Mouse (Mus musculus): Measurements from ENCODE around the gene Hpse2. TPM values are rescaled to one million over a fixed set of nuclear protein-coding genes. Genes with fewer than 3 reads are reported as not detected.

Hpse2 gene
- total and polyA plus RNA-seq, 2 experiments from 2014 or later: 0.19 to 0.26 TPM

- no peak overlapping the region for H3K4me2 ChIP-seq (ENCODE audit: low read depth, low read length)
- ATAC-seq (no peak), DNase-seq (ENCODE audit: low spot score) (no peak)
- H3K9me3 ChIP-seq (ENCODE audit: low read length): no peaks in the 10 kb centered on the region
- WGBS: 75% methylated on average over 4 of the region's 4 CpGs
- no peaks in the 10 kb centered on the region for H3K4me1 ChIP-seq (ENCODE audit: insufficient read depth, low read length)
- no peak overlapping the region for H3K9ac ChIP-seq (replicated peaks; ENCODE audit: low read length)
- no peak for TF ChIP-seq CTCF (IDR thresholded peaks at IDR 0.05; ENCODE audit: low read depth)
- H3K27me3 ChIP-seq (ENCODE audit: insufficient read depth, low read length): no peaks in the 10 kb centered on the region
- H3K4me3 ChIP-seq (ENCODE audit: low read length): no peak overlapping the region
- H3K36me3 ChIP-seq (ENCODE audit: insufficient read depth, low read length): no peaks in the 10 kb centered on the region
- H3K27ac ChIP-seq: no peak overlapping the region
Measured at GRCm38 (mm10) chr19:42985372-42986314, 402.5 kb downstream of the Hpse2 start.

- H3K27ac ChIP-seq: no peak overlapping the region
- no peaks in the 10 kb centered on the region for H3K9me3 ChIP-seq (ENCODE audit: low read length)
- TF ChIP-seq CTCF (IDR thresholded peaks at IDR 0.05; ENCODE audit: low read depth): no peak
- ATAC-seq (no peak), DNase-seq (ENCODE audit: low spot score) (no peak)
- no peaks in the 10 kb centered on the region for H3K27me3 ChIP-seq (ENCODE audit: insufficient read depth, low read length)
- H3K4me3 ChIP-seq (ENCODE audit: low read length): no peak overlapping the region
- H3K4me1 ChIP-seq (ENCODE audit: insufficient read depth, low read length): no peaks in the 10 kb centered on the region
- H3K36me3 ChIP-seq (ENCODE audit: insufficient read depth, low read length): no peaks in the 10 kb centered on the region
- H3K4me2 ChIP-seq (ENCODE audit: low read depth, low read length): no peak overlapping the region
- no peak overlapping the region for H3K9ac ChIP-seq (replicated peaks; ENCODE audit: low read length)
- WGBS: 71% methylated on average over 3 of the region's 3 CpGs
Measured at GRCm38 (mm10) chr19:42980537-42980936, 407.6 kb downstream of the Hpse2 start.

GRCm38 (mm10) chr19:42977938-42978337 lies 410.2 kb downstream of the Hpse2 start:
- DNase-seq (ENCODE audit: low spot score): no peak
- 67% methylated on average over 2 of the region's 2 CpGs for WGBS
- no peak overlapping the region for H3K4me3 ChIP-seq (ENCODE audit: low read length)

DNA sequence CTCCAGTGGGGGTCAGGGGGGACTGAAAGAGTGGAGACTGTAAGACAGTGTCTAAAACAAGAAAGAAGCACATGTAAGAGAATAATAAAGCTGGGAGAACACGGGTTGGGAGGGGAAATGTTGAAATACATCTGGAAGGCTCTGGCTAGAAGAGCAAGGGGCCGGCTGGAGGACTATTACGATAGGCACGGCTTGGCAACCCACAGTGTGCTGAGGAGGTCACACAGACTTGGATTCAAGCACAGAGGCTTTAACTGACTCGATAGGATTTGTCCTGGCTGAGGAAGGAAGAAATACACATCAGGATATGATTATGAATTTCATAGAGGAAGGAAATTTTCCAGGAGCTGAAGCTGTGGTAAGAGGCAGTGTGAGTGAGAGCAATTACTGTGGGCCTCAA lies 414.4 kb downstream of the Hpse2 start:
- Histone ChIP-seq H3K4me2 (ENCODE audit: low read depth, low read length) (no peak overlapping the region), H3K27me3 (ENCODE audit: insufficient read depth, low read length) (no peaks in the 10 kb centered on the region), H3K27ac (no peak overlapping the region), H3K4me1 (ENCODE audit: insufficient read depth, low read length) (no peaks in the 10 kb centered on the region), H3K9me3 (ENCODE audit: low read length) (no peaks in the 10 kb centered on the region), H3K4me3 (ENCODE audit: low read length) (no peak overlapping the region), H3K36me3 (ENCODE audit: insufficient read depth, low read length) (no peaks in the 10 kb centered on the region), H3K9ac (replicated peaks; ENCODE audit: low read length) (no peak overlapping the region)
- ATAC-seq (no peak), DNase-seq (ENCODE audit: low spot score) (no peak)
- no peak for TF ChIP-seq CTCF (IDR thresholded peaks at IDR 0.05; ENCODE audit: low read depth)
- 83% methylated on average over 5 of the region's 5 CpGs for WGBS

More at GRCm38 (mm10) chr19:42977938-42978337, 410.2 kb downstream of the Hpse2 start:
- ATAC-seq: no peak
- Histone ChIP-seq H3K27me3 (ENCODE audit: insufficient read depth, low read length) (no peaks in the 10 kb centered on the region), H3K9ac (replicated peaks; ENCODE audit: low read length) (no peak overlapping the region), H3K36me3 (ENCODE audit: insufficient read depth, low read length) (no peaks in the 10 kb centered on the region), H3K27ac (no peak overlapping the region), H3K9me3 (ENCODE audit: low read length) (no peaks in the 10 kb centered on the region), H3K4me1 (ENCODE audit: insufficient read depth, low read length) (no peaks in the 10 kb centered on the region), H3K4me2 (ENCODE audit: low read depth, low read length) (no peak overlapping the region)
- no peak for TF ChIP-seq CTCF (IDR thresholded peaks at IDR 0.05; ENCODE audit: low read depth)

- H3K4me3 ChIP-seq (ENCODE audit: low read length): no peak overlapping the region
- DNase-seq (ENCODE audit: low spot score) (no peak), ATAC-seq (no peak)
- H3K36me3 ChIP-seq (ENCODE audit: insufficient read depth, low read length): no peaks in the 10 kb centered on the region
- no peak overlapping the region for H3K9ac ChIP-seq (replicated peaks; ENCODE audit: low read length)
- no peaks in the 10 kb centered on the region for H3K27me3 ChIP-seq (ENCODE audit: insufficient read depth, low read length)
- no peak for TF ChIP-seq CTCF (IDR thresholded peaks at IDR 0.05; ENCODE audit: low read depth)
- 62% methylated on average over 1 of the region's 1 CpGs for WGBS
- no peaks in the 10 kb centered on the region for H3K4me1 ChIP-seq (ENCODE audit: insufficient read depth, low read length)
- no peak overlapping the region for H3K27ac ChIP-seq
- no peak overlapping the region for H3K4me2 ChIP-seq (ENCODE audit: low read depth, low read length)
- H3K9me3 ChIP-seq (ENCODE audit: low read length): no peaks in the 10 kb centered on the region
Measured at GRCm38 (mm10) chr19:42965171-42965570, 423.0 kb downstream of the Hpse2 start.

- WGBS: 53% methylated on average over 3 of the region's 3 CpGs
Measured at GRCm38 (mm10) chr19:42948114-42948636, 440.0 kb downstream of the Hpse2 start.

GRCm38 (mm10) chr19:42937544-42937943 lies 450.6 kb downstream of the Hpse2 start:
- ATAC-seq: no peak
- no peaks in the 10 kb centered on the region for H3K36me3 ChIP-seq (ENCODE audit: insufficient read depth, low read length)
- no peaks in the 10 kb centered on the region for H3K27me3 ChIP-seq (ENCODE audit: insufficient read depth, low read length)
- H3K9ac ChIP-seq (replicated peaks; ENCODE audit: low read length): no peak overlapping the region
- no peak overlapping the region for H3K27ac ChIP-seq
- H3K4me1 ChIP-seq (ENCODE audit: insufficient read depth, low read length): no peaks in the 10 kb centered on the region
- H3K4me3 ChIP-seq (ENCODE audit: low read length): no peak overlapping the region
- DNase-seq (ENCODE audit: low spot score): no peak
- 76% methylated on average over 1 of the region's 1 CpGs for WGBS
- no peak for TF ChIP-seq CTCF (IDR thresholded peaks at IDR 0.05; ENCODE audit: low read depth)
- peaks cover 4% of the 10 kb centered on the region; the same call in 1 of the 2 replicates for H3K9me3 ChIP-seq (ENCODE audit: low read length)
- H3K4me2 ChIP-seq (ENCODE audit: low read depth, low read length): no peak overlapping the region

More at GRCm38 (mm10) chr19:42948114-42948636, 440.0 kb downstream of the Hpse2 start:
- peaks cover 6% of the 10 kb centered on the region; the same call in 1 of the 2 replicates for H3K9me3 ChIP-seq (ENCODE audit: low read length)
- TF ChIP-seq CTCF (IDR thresholded peaks at IDR 0.05; ENCODE audit: low read depth): no peak
- H3K36me3 ChIP-seq (ENCODE audit: insufficient read depth, low read length): no peaks in the 10 kb centered on the region
- no peaks in the 10 kb centered on the region for H3K27me3 ChIP-seq (ENCODE audit: insufficient read depth, low read length)
- H3K4me3 ChIP-seq (ENCODE audit: low read length): no peak overlapping the region
- no peak for ATAC-seq
- no peak overlapping the region for H3K9ac ChIP-seq (replicated peaks; ENCODE audit: low read length)
- H3K4me2 ChIP-seq (ENCODE audit: low read depth, low read length): no peak overlapping the region
- DNase-seq (ENCODE audit: low spot score): no peak
- no peaks in the 10 kb centered on the region for H3K4me1 ChIP-seq (ENCODE audit: insufficient read depth, low read length)
- H3K27ac ChIP-seq: no peak overlapping the region
